Mouse (Mus musculus) inflammation-experienced regulatory T-cells, adult 16 weeks (primary cell): ENCODE results near the gene Vmn2r106. TPM values are rescaled to one million over a fixed set of nuclear protein-coding genes. Genes with fewer than 3 reads are reported as not detected.

Source experiments
- polyA plus RNA-seq: library from polyadenylated mRNA; unstranded; fragments of 100-300 nt; shearing (Covaris generic); gene quantifications from one replicate; pipeline ENCODE4 v1.2.1, GENCODE M21; 2017

Vmn2r106 gene
- polyA plus RNA-seq: not detected

GRCm38 (mm10) chr17:20285453-20285852 lies at the start of gene Vmn2r106:
TSS of gene Vmn2r106 (minus strand) at chr17:20285553.

GRCm38 (mm10) chr17:20234952-20235351 lies 50.4 kb downstream of the Vmn2r106 start, which contains the start of gene Vmn2r105:
TSS of gene Vmn2r105 (minus strand) at chr17:20235052.

Other genes starting within 250 kb of the Vmn2r106 start
- not detected for gene Vmn2r104, start 237.2 kb downstream of the Vmn2r106 start, polyA plus RNA-seq
- gene Fpr-rs7, start 171.3 kb downstream of the Vmn2r106 start, polyA plus RNA-seq: not detected
- not detected for gene Fpr-rs6, start 102.5 kb downstream of the Vmn2r106 start, polyA plus RNA-seq
- not detected for gene Vmn2r105, start 50.5 kb downstream of the Vmn2r106 start, polyA plus RNA-seq
- not detected for gene Vmn2r107, start 59.7 kb upstream of the Vmn2r106 start, polyA plus RNA-seq
- gene Vmn1r224, start 128.6 kb upstream of the Vmn2r106 start, polyA plus RNA-seq: not detected
- not detected for gene Vmn2r108, start 195.8 kb upstream of the Vmn2r106 start, polyA plus RNA-seq
- gene Vmn1r225, start 212.6 kb upstream of the Vmn2r106 start, polyA plus RNA-seq: not detected